Mouse (Mus musculus) stomach, postnatal 0 days (tissue): ENCODE data around the gene Ccdc184.

Experiments used
- CTCF ChIP-seq: IDR thresholded peaks from 2 replicates; pipeline ENCODE4 v1.5.1; 2016; ENCODE audit warnings: antibody characterized with exemption, low read depth, mild to moderate bottlenecking, moderate library complexity
- EP300 ChIP-seq: optimal IDR thresholded peaks from 2 replicates; pipeline ENCODE3; 2016; ENCODE audit warnings: antibody characterized with exemption

GRCm38 (mm10) chr15:98155944-98156343, 11.0 kb upstream of the Ccdc184 start:
- TF ChIP-seq CTCF: no peak
- no peak for TF ChIP-seq EP300
